Mouse (Mus musculus): ENCODE data around the gene Phkg1.

- TF ChIP-seq POLR2A (IDR thresholded peaks at IDR 0.05; ENCODE audit: borderline replicate concordance, low read depth, low read length): no peak
- no peak for TF ChIP-seq CTCF (IDR thresholded peaks at IDR 0.05; ENCODE audit: low read depth, low read length)
Observed at GRCm38 (mm10) chr5:129895198-129896088, 2.9 kb downstream of the Phkg1 start, which contains the start of gene Zbed5.

All from bone marrow macrophage, adult 2 months (primary cell).